Mouse (Mus musculus): ENCODE measurements at regions not wholly inside any gene's neighbourhood (a gene's known extent, or its start where the extent isn't known, plus 50 kb on each side); places are given as distances from the start of the nearest gene placed in this dataset.

DNA sequence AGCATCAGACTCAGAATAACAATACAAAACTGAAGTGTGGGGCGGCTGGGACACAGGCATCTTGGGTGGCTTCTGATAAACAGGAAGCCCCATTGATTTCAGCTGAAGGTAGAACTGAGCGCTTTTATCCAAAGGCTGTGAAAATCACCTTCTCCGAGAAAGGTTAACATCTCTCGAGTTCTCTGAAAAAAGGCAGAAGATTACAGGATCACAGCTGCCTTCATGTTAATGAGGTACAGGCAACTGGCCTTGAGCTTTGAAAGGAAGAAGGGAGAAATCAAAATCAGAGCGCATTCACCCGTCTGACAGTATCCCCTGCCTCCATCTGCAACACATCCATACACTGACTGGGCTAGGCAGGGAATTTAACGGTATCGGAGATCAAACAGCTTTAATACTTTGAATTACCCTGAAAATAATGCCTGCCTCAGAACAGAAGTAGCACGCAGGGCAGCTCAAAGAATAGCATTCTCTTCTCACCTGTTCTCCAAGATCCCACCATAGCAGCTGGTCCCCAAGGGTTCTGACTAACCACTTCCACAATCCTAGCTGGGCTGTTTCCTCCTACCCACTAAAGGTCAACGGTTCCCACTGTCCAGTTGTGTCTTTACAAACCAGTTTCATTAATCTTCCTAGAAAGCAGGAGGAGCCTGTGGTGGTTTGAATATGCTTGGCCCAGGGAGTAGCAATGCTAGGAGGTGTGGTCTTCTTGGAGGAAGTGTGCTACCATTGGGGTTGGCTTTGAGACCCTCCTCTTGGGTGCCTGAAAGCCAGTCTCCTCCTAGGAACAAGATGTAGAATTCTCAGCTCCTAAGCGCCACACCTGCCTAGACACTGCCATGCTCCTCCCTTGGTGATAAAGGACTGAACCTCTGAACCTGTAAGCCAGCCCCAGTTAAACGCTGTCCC, 141.6 kb downstream of the Sox4 start:
- no peak for TF ChIP-seq CTCF (IDR thresholded peaks at IDR 0.05)
- TF ChIP-seq EP300 (IDR thresholded peaks at IDR 0.05), result no peak

All from lung, postnatal 0 days (tissue).